Comparison of ENCODE assay signal across 30 mouse cellular contexts in genomic region chr2:144783190-144783589, GRCm38 (mm10). TPM values are rescaled to one million over a fixed set of nuclear protein-coding genes. Genes with fewer than 3 reads are reported as not detected.
DNase-seq lines count a peak whose midpoint lies in the region; ATAC-seq and TF ChIP-seq lines count a peak whose summit lies in the region.
"Had no signal": no experiment of that assay in that cellular context is flagged by ENCODE, and none has a peak within 500 bp of the region (broad histone marks: within the 10 kb centered on the region; RNA-seq: fewer than 3 reads in every experiment).

No protein-coding gene starts in this region.

- peak; percentile 13 to 20 for DNase-seq in cerebellum, postnatal 10 days
- DNase-seq in cerebellum, adult 9-10 months, result no peak
- peak; percentile 4 for DNase-seq in kidney, adult 2 months
- no peak for DNase-seq in kidney, postnatal 10 days
- DNase-seq in lung, adult 2 months, result no peak
- DNase-seq in lung, postnatal 4 days, result peak; percentile 14 to 50
- no peak for DNase-seq in lung, adult 18-20 months
- DNase-seq: adrenal gland, adult 8-10 months; adrenal gland, postnatal 25 days; cerebellum, adult 11-12 months; cerebellum, adult 8-10 months; cerebellum, postnatal 25 days; forebrain, postnatal 0 days; gastrocnemius, adult 2 months; gastrocnemius, postnatal 14 days; heart, adult 2 months; heart, postnatal 10 days; heart, postnatal 36 days had no signal

- 0 out of 2 replicates have a peak, but pooled peaks cover 1% of the 10 kb centered on the region for H3K27me3 ChIP-seq in kidney, adult 2 months (replicated peaks; ENCODE audit: control insufficient read depth, insufficient read depth, low read length)
- H3K27me3 ChIP-seq in lung, embryonic 16.5 days (ENCODE audit: control insufficient read depth, insufficient read depth, low read depth, low read length), result no peaks in the 10 kb centered on the region
- H3K27me3 ChIP-seq: embryonic facial prominence, embryonic 12.5 days; embryonic facial prominence, embryonic 15.5 days; heart, embryonic 12.5 days; heart, embryonic 15.5 days; hindbrain, embryonic 13.5 days had no signal

- no peaks in the 10 kb centered on the region for H3K36me3 ChIP-seq in kidney, adult 2 months (ENCODE audit: control insufficient read depth, insufficient read depth, low read length)
- H3K36me3 ChIP-seq in lung, embryonic 16.5 days (ENCODE audit: control insufficient read depth, insufficient read depth, low read length), result no peaks in the 10 kb centered on the region
- H3K36me3 ChIP-seq: embryonic facial prominence, embryonic 12.5 days; embryonic facial prominence, embryonic 15.5 days; heart, embryonic 12.5 days; heart, embryonic 15.5 days; hindbrain, embryonic 10.5 days; hindbrain, embryonic 13.5 days had no signal

- 62% methylated on average over 1 of the region's 1 CpGs for WGBS in kidney, adult 2 months
- 32% methylated on average over 1 of the region's 1 CpGs for WGBS in lung, embryonic 16.5 days
- 55% methylated on average over 1 of the region's 1 CpGs for WGBS in lung, adult 2 months

- no peak overlapping the region for H3K4me3 ChIP-seq in kidney, adult 2 months (ENCODE audit: insufficient read depth, low read depth, low read length)
- H3K4me3 ChIP-seq in lung, embryonic 16.5 days (ENCODE audit: low read length), result no peak overlapping the region
- H3K4me3 ChIP-seq in lung, adult 2 months (replicated peaks; ENCODE audit: extremely low read depth, low read depth, low read length), result no peak overlapping the region
- H3K4me3 ChIP-seq: embryonic facial prominence, embryonic 12.5 days; embryonic facial prominence, embryonic 15.5 days; gastrocnemius, adult 2 months; heart, adult 2 months; heart, embryonic 12.5 days; heart, embryonic 15.5 days; hindbrain, embryonic 10.5 days; hindbrain, embryonic 13.5 days had no signal

- H3K27ac ChIP-seq in kidney, adult 2 months (ENCODE audit: insufficient read depth, low read depth, low read length), result no peak overlapping the region
- no peak overlapping the region for H3K27ac ChIP-seq in lung, embryonic 16.5 days (ENCODE audit: low read length)
- H3K27ac ChIP-seq: embryonic facial prominence, embryonic 12.5 days; embryonic facial prominence, embryonic 15.5 days; gastrocnemius, adult 2 months; heart, adult 2 months; heart, embryonic 15.5 days; hindbrain, embryonic 10.5 days; hindbrain, embryonic 13.5 days had no signal

- peak; percentile 64 for ATAC-seq in lung, embryonic 16.5 days (ENCODE audit: low read depth)
- ATAC-seq: activated CD4-positive, CD25-positive, alpha-beta regulatory T cell, adult 4 months; forebrain, embryonic 14.5 days; forebrain, postnatal 0 days; hindbrain, embryonic 16.5 days had no signal

- H3K9ac ChIP-seq in lung, embryonic 16.5 days (ENCODE audit: low read length), result no peak overlapping the region
- H3K9ac ChIP-seq: embryonic facial prominence, embryonic 12.5 days; embryonic facial prominence, embryonic 15.5 days; forebrain, postnatal 0 days; heart, embryonic 12.5 days; heart, embryonic 15.5 days; hindbrain, embryonic 13.5 days had no signal

- no peak for TF ChIP-seq POLR2A in kidney, adult 2 months (IDR thresholded peaks at IDR 0.05; ENCODE audit: low read depth, low read length)
- TF ChIP-seq POLR2A in lung, adult 2 months (IDR thresholded peaks at IDR 0.05; ENCODE audit: borderline replicate concordance, extremely low read depth, low read depth, low read length), result no peak

- H3K9me3 ChIP-seq in lung, embryonic 16.5 days (ENCODE audit: control insufficient read depth, low read length), result no peaks in the 10 kb centered on the region
- H3K9me3 ChIP-seq: embryonic facial prominence, embryonic 12.5 days; embryonic facial prominence, embryonic 15.5 days; heart, embryonic 12.5 days; heart, embryonic 15.5 days; hindbrain, embryonic 10.5 days; hindbrain, embryonic 13.5 days had no signal

- TF ChIP-seq CTCF in kidney, adult 2 months (conservative IDR thresholded peaks at IDR 0.05; ENCODE audit: insufficient read depth, insufficient read length, low read depth, low read length), result no peak
- TF ChIP-seq CTCF in lung, adult 2 months (IDR thresholded peaks at IDR 0.05; ENCODE audit: insufficient read depth, low read length), result no peak

- H3K4me1 ChIP-seq in kidney, adult 2 months (ENCODE audit: control insufficient read depth, insufficient read depth, low read length), result no peaks in the 10 kb centered on the region; the same call in 1 of the 2 replicates
- no peaks in the 10 kb centered on the region for H3K4me1 ChIP-seq in lung, embryonic 16.5 days (replicated peaks; ENCODE audit: control insufficient read depth, insufficient read depth, low read length)
- no peaks in the 10 kb centered on the region; the same call in 1 of the 2 replicates for H3K4me1 ChIP-seq in lung, adult 2 months (ENCODE audit: control insufficient read depth, insufficient read depth, low read length)
- H3K4me1 ChIP-seq: embryonic facial prominence, embryonic 12.5 days; embryonic facial prominence, embryonic 15.5 days; heart, embryonic 12.5 days; heart, embryonic 15.5 days; hindbrain, embryonic 10.5 days had no signal

- no peak overlapping the region for H3K4me2 ChIP-seq in lung, embryonic 16.5 days (ENCODE audit: low read depth, low read length)
- H3K4me2 ChIP-seq: embryonic facial prominence, embryonic 12.5 days; embryonic facial prominence, embryonic 15.5 days; heart, embryonic 12.5 days; heart, embryonic 15.5 days; hindbrain, embryonic 13.5 days had no signal

RNA-seq across cellular contexts. Expression of gene Scp2d1, which starts 40.3 kb away (rescaled TPM):
- polyA plus RNA-seq in kidney, adult 2 months (2012; rRNA removed), result not detected in 2 replicates
- not detected in 2 replicates for polyA plus RNA-seq in lung, embryonic 16.5 days (2015; fragmentation: Nextera tagmentation; extraction: Ambion mirVana)
- polyA plus RNA-seq in lung, adult 2 months (2012; rRNA removed), result not detected in 2 replicates
- polyA plus RNA-seq: activated CD4-positive, CD25-positive, alpha-beta regulatory T cell, adult 4 months; brain, embryonic 14.5 days; embryonic facial prominence, embryonic 12.5 days; embryonic facial prominence, embryonic 15.5 days; forebrain, embryonic 11.5 days; forebrain, embryonic 14.5 days; forebrain, postnatal 0 days; heart, adult 2 months; heart, embryonic 12.5 days; heart, embryonic 15.5 days; hindbrain, embryonic 10.5 days; hindbrain, embryonic 13.5 days; hindbrain, embryonic 16.5 days had no signal

Comparison
In these comparisons a context has a peak if more than half of its experiments do, and no peak if none do; other contexts are left out.
1. DNase-seq: peak in cerebellum, postnatal 10 days (2 of 2), kidney, adult 2 months (single experiment) and lung, postnatal 4 days (2 of 2); none in cerebellum, adult 9-10 months (single experiment), kidney, postnatal 10 days (single experiment), lung, adult 2 months (single experiment) and lung, adult 18-20 months (0 of 2).